15 mouse cellular contexts compared by ENCODE assay signal in genomic region chr1:35889731-35890499, GRCm38 (mm10).
A peak's percentile ranks its signal among the peaks of the same experiment; 100 is the strongest.
DNase-seq lines count a peak whose midpoint lies in the region; ATAC-seq lines count a peak whose summit lies in the region.
"Had no signal": no experiment of that assay in that cellular context is flagged by ENCODE, and none has a peak within 500 bp of the region (broad histone marks: within the 10 kb centered on the region; RNA-seq: fewer than 3 reads in every experiment).

No protein-coding gene starts in this region.

- H3K4me1 ChIP-seq in embryonic facial prominence, embryonic 14.5 days (ENCODE audit: control insufficient read depth, insufficient read depth, low read length): no peaks in the 10 kb centered on the region
- H3K4me1 ChIP-seq in embryonic facial prominence, embryonic 10.5 days: no peaks in the 10 kb centered on the region
- no peaks in the 10 kb centered on the region for H3K4me1 ChIP-seq in midbrain, embryonic 10.5 days
- no peaks in the 10 kb centered on the region for H3K4me1 ChIP-seq in midbrain, embryonic 15.5 days
- H3K4me1 ChIP-seq: forebrain, embryonic 15.5 days; stomach, embryonic 15.5 days had no signal

- 0 out of 2 replicates have a peak, but pooled peaks have one; percentile 44 for ATAC-seq in embryonic facial prominence, embryonic 14.5 days (ENCODE audit: low read depth)
- ATAC-seq in midbrain, embryonic 15.5 days (replicated peaks): no peak
- ATAC-seq in inflammation-experienced regulatory T-cells, adult 6 months: peak; percentile 88
- ATAC-seq in frontal cortex, adult (ENCODE audit: low TSS enrichment): no peak
- ATAC-seq: forebrain, embryonic 15.5 days; midbrain, embryonic 16.5 days had no signal

- H3K27ac ChIP-seq in embryonic facial prominence, embryonic 14.5 days (replicated peaks; ENCODE audit: low read depth, low read length): no peak overlapping the region
- H3K27ac ChIP-seq in embryonic facial prominence, embryonic 10.5 days (replicated peaks): no peak overlapping the region
- H3K27ac ChIP-seq in midbrain, embryonic 10.5 days (replicated peaks): peak overlapping the region; percentile 49; the same call in 1 of the 2 replicates
- H3K27ac ChIP-seq in midbrain, embryonic 15.5 days: no peak overlapping the region
- H3K27ac ChIP-seq: forebrain, embryonic 15.5 days; limb, embryonic 13.5 days; stomach, embryonic 15.5 days had no signal

- DNase-seq in embryonic facial prominence, embryonic 14.5 days (ENCODE audit: low spot score): peak; percentile 39
- no peak for DNase-seq in embryonic facial prominence, embryonic 10.5 days (ENCODE audit: low spot score)
- DNase-seq in midbrain, embryonic 10.5 days (ENCODE audit: low spot score): no peak
- DNase-seq in thymus, postnatal 4 days: peak; percentile 15
- DNase-seq in cerebellum, postnatal 25 days: no peak
- DNase-seq: adrenal gland, postnatal 14 days; heart, postnatal 14 days; kidney, adult 18-20 months had no signal

- no peak overlapping the region for H3K4me2 ChIP-seq in embryonic facial prominence, embryonic 14.5 days (ENCODE audit: low read depth, low read length)
- no peak overlapping the region for H3K4me2 ChIP-seq in midbrain, embryonic 15.5 days
- H3K4me2 ChIP-seq: forebrain, embryonic 15.5 days; limb, embryonic 13.5 days; stomach, embryonic 15.5 days had no signal

- no peaks in the 10 kb centered on the region for H3K36me3 ChIP-seq in embryonic facial prominence, embryonic 14.5 days (ENCODE audit: control insufficient read depth, insufficient read depth, low read length)
- no peaks in the 10 kb centered on the region for H3K36me3 ChIP-seq in embryonic facial prominence, embryonic 10.5 days (replicated peaks)
- H3K36me3 ChIP-seq in midbrain, embryonic 10.5 days: no peaks in the 10 kb centered on the region
- no peaks in the 10 kb centered on the region for H3K36me3 ChIP-seq in midbrain, embryonic 15.5 days (replicated peaks)
- H3K36me3 ChIP-seq: forebrain, embryonic 15.5 days; limb, embryonic 13.5 days; stomach, embryonic 15.5 days had no signal

- no peaks in the 10 kb centered on the region for H3K27me3 ChIP-seq in embryonic facial prominence, embryonic 14.5 days (replicated peaks; ENCODE audit: control insufficient read depth, insufficient read depth, low read length)
- no peaks in the 10 kb centered on the region for H3K27me3 ChIP-seq in embryonic facial prominence, embryonic 10.5 days (replicated peaks; ENCODE audit: low read depth, poor library complexity, severe bottlenecking)
- no peaks in the 10 kb centered on the region for H3K27me3 ChIP-seq in midbrain, embryonic 10.5 days (ENCODE audit: low read depth, poor library complexity, severe bottlenecking)
- no peaks in the 10 kb centered on the region for H3K27me3 ChIP-seq in midbrain, embryonic 15.5 days (replicated peaks)
- H3K27me3 ChIP-seq: forebrain, embryonic 15.5 days; limb, embryonic 13.5 days; stomach, embryonic 15.5 days had no signal

- H3K9ac ChIP-seq in embryonic facial prominence, embryonic 14.5 days (ENCODE audit: low read depth, low read length): no peak overlapping the region
- no peak overlapping the region for H3K9ac ChIP-seq in midbrain, embryonic 15.5 days
- H3K9ac ChIP-seq: forebrain, embryonic 15.5 days; limb, embryonic 13.5 days; stomach, embryonic 15.5 days had no signal

- peaks cover 8% of the 10 kb centered on the region for H3K9me3 ChIP-seq in embryonic facial prominence, embryonic 14.5 days (ENCODE audit: control insufficient read depth, low read length)
- peaks cover 9% of the 10 kb centered on the region; the same call in 1 of the 2 replicates for H3K9me3 ChIP-seq in embryonic facial prominence, embryonic 10.5 days
- peaks cover 8% of the 10 kb centered on the region for H3K9me3 ChIP-seq in midbrain, embryonic 10.5 days (replicated peaks)
- H3K9me3 ChIP-seq in midbrain, embryonic 15.5 days: no peaks in the 10 kb centered on the region
- H3K9me3 ChIP-seq: forebrain, embryonic 15.5 days; stomach, embryonic 15.5 days had no signal

- 62% methylated on average over 19 of the region's 19 CpGs for WGBS in embryonic facial prominence, embryonic 14.5 days
- WGBS in embryonic facial prominence, embryonic 10.5 days: 82% methylated on average over 19 of the region's 19 CpGs
- WGBS in midbrain, embryonic 10.5 days: 87% methylated on average over 19 of the region's 19 CpGs
- WGBS in midbrain, embryonic 15.5 days: 67% methylated on average over 19 of the region's 19 CpGs

- H3K4me3 ChIP-seq in embryonic facial prominence, embryonic 14.5 days (ENCODE audit: low read depth, low read length): no peak overlapping the region
- no peak overlapping the region for H3K4me3 ChIP-seq in embryonic facial prominence, embryonic 10.5 days
- no peak overlapping the region for H3K4me3 ChIP-seq in midbrain, embryonic 10.5 days
- no peak overlapping the region for H3K4me3 ChIP-seq in midbrain, embryonic 15.5 days
- H3K4me3 ChIP-seq: forebrain, embryonic 15.5 days; limb, embryonic 13.5 days; stomach, embryonic 15.5 days had no signal

Comparison
In these comparisons a context has a peak if more than half of its experiments do, and no peak if none do; other contexts are left out.
1. DNase-seq: peak in embryonic facial prominence, embryonic 14.5 days (single experiment) and thymus, postnatal 4 days (single experiment); none in embryonic facial prominence, embryonic 10.5 days (single experiment), midbrain, embryonic 10.5 days (single experiment) and cerebellum, postnatal 25 days (0 of 2).
2. ATAC-seq: peak in embryonic facial prominence, embryonic 14.5 days (single experiment) and inflammation-experienced regulatory T-cells, adult 6 months (single experiment); none in midbrain, embryonic 15.5 days (single experiment) and frontal cortex, adult (single experiment).